Mouse (Mus musculus) olfactory bulb, adult 2 months (tissue): ENCODE results near the gene Adgrd1.
A peak's percentile ranks its signal among the peaks of the same experiment; 100 is the strongest.

Source experiments
- CTCF ChIP-seq: fragments of 200-500 bp; IDR thresholded peaks from 2 replicates; pipeline ENCODE4 v1.5.1; 2012; ENCODE audit warnings: low read depth, mild to moderate bottlenecking, low read length, moderate library complexity; ENCODE audit not compliant: insufficient read depth
- POLR2A ChIP-seq: fragments of 200-500 bp; IDR thresholded peaks from 2 replicates; pipeline ENCODE4 v1.6.1; 2012; ENCODE audit warnings: mild to moderate bottlenecking, low read depth, low read length, moderate library complexity; ENCODE audit not compliant: insufficient read depth

GRCm38 (mm10) chr5:129186260-129186659 is 89.7 kb downstream of the Adgrd1 start:
- TF ChIP-seq CTCF (0 out of 2 replicates have a peak, but pooled peaks have one; percentile 11), POLR2A (no peak)
